Mouse (Mus musculus) hindbrain, embryonic 12.5 days (tissue): ENCODE measurements around the gene H2al1b. TPM values are rescaled to one million over a fixed set of nuclear protein-coding genes. Genes with fewer than 3 reads are reported as not detected.

ENCODE experiments used
- polyA plus RNA-seq: library from polyadenylated mRNA; unstranded; fragments of >200 nt; fragmentation: Nextera tagmentation; extraction: Ambion mirVana; gene quantifications from 2 replicates; pipeline ENCODE4 v1.2.1, GENCODE M21; 2016

Gene H2al1b
- polyA plus RNA-seq, 1 experiment from 2014 or later: not detected

Other genes with a start within 250 kb of the H2al1b start
- gene H2al1a, start 3.2 kb upstream of the H2al1b start, polyA plus RNA-seq: not detected in 2 replicates
- not detected in 2 replicates for gene H2al1c, start 3.2 kb downstream of the H2al1b start, polyA plus RNA-seq
- gene H2al1d, start 6.4 kb downstream of the H2al1b start, polyA plus RNA-seq: not detected in 2 replicates
- not detected in 2 replicates for gene H2al1e, start 9.5 kb downstream of the H2al1b start, polyA plus RNA-seq
- gene H2al1f, start 12.7 kb downstream of the H2al1b start, polyA plus RNA-seq: not detected in 2 replicates
- gene H2al1g, start 15.8 kb downstream of the H2al1b start, polyA plus RNA-seq: not detected in 2 replicates
- not detected in 2 replicates for gene H2al1h, start 19.1 kb downstream of the H2al1b start, polyA plus RNA-seq
- not detected in 2 replicates for gene H2al1i, start 22.2 kb downstream of the H2al1b start, polyA plus RNA-seq
- not detected in 2 replicates for gene H2al1j, start 25.4 kb downstream of the H2al1b start, polyA plus RNA-seq